Mouse (Mus musculus): ENCODE measurements around the gene Arhgap27. TPM values are rescaled to one million over a fixed set of nuclear protein-coding genes. Genes with fewer than 3 reads are reported as not detected.

Gene Arhgap27
- total and polyA plus RNA-seq, 2 experiments from 2014 or later = 5.9 to 12.2 TPM

GRCm38 (mm10) chr11:103350711-103351315, 12.7 kb downstream of the Arhgap27 start:
- Histone ChIP-seq H3K4me2 (ENCODE audit: low read depth, low read length) (no peak overlapping the region), H3K27me3 (ENCODE audit: insufficient read depth, low read length) (no peaks in the 10 kb centered on the region), H3K4me3 (ENCODE audit: low read length) (no peak overlapping the region), H3K36me3 (ENCODE audit: insufficient read depth, low read length) (no peaks in the 10 kb centered on the region), H3K9me3 (ENCODE audit: low read length) (no peaks in the 10 kb centered on the region), H3K4me1 (ENCODE audit: insufficient read depth, low read length) (no peaks in the 10 kb centered on the region), H3K9ac (replicated peaks; ENCODE audit: low read length) (no peak overlapping the region), H3K27ac (no peak overlapping the region)
- no peak for DNase-seq (ENCODE audit: low spot score)
- no peak for ATAC-seq
- 92% methylated on average over 12 of the region's 12 CpGs for WGBS
- no peak for TF ChIP-seq CTCF (IDR thresholded peaks at IDR 0.05; ENCODE audit: low read depth)

GRCm38 (mm10) chr11:103349699-103350098, 13.8 kb downstream of the Arhgap27 start:
- Histone ChIP-seq H3K9ac (replicated peaks; ENCODE audit: low read length) (no peak overlapping the region), H3K27ac (no peak overlapping the region), H3K4me3 (ENCODE audit: low read length) (no peak overlapping the region), H3K36me3 (ENCODE audit: insufficient read depth, low read length) (no peaks in the 10 kb centered on the region), H3K4me2 (ENCODE audit: low read depth, low read length) (no peak overlapping the region), H3K27me3 (ENCODE audit: insufficient read depth, low read length) (no peaks in the 10 kb centered on the region), H3K4me1 (ENCODE audit: insufficient read depth, low read length) (no peaks in the 10 kb centered on the region), H3K9me3 (ENCODE audit: low read length) (no peaks in the 10 kb centered on the region)
- DNase-seq (ENCODE audit: low spot score) = no peak
- peak; percentile 34; the same call in 1 of the 2 replicates for TF ChIP-seq CTCF (IDR thresholded peaks at IDR 0.05; ENCODE audit: low read depth)
- no peak for ATAC-seq
- 84% methylated on average over 2 of the region's 2 CpGs for WGBS

DNA sequence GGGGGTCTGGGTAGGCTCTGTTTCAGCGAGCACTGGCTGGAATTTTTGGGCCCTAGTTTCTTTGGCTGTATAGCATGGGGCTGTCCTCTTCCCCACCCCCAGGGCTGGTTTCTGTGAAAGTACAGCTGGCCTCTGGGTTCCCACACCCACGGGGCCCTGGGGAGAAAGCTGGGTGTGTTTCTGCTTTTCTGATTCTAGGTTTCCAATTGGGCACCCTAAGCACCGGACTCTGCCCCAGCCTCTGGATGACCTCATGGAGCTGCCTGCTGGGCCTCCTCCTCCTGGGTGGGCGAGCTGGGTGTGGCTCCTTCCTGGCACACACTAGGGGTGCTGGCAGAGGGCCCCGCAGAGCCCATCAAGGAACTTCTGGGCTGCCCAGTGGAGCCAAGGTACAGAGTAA, 16.8 kb downstream of the Arhgap27 start:
- no peak overlapping the region for H3K4me2 ChIP-seq (ENCODE audit: low read depth, low read length)
- no peaks in the 10 kb centered on the region for H3K9me3 ChIP-seq (ENCODE audit: low read length)
- WGBS = 63% methylated on average over 5 of the region's 5 CpGs
- TF ChIP-seq CTCF (IDR thresholded peaks at IDR 0.05; ENCODE audit: low read depth) = no peak
- DNase-seq (ENCODE audit: low spot score) = no peak
- H3K36me3 ChIP-seq (ENCODE audit: insufficient read depth, low read length) = no peaks in the 10 kb centered on the region
- H3K4me3 ChIP-seq (ENCODE audit: low read length) = no peak overlapping the region
- no peaks in the 10 kb centered on the region for H3K27me3 ChIP-seq (ENCODE audit: insufficient read depth, low read length)
- H3K4me1 ChIP-seq (ENCODE audit: insufficient read depth, low read length) = no peaks in the 10 kb centered on the region
- no peak overlapping the region for H3K27ac ChIP-seq
- H3K9ac ChIP-seq (replicated peaks; ENCODE audit: low read length) = no peak overlapping the region
- no peak for ATAC-seq

- Histone ChIP-seq H3K27me3 (ENCODE audit: insufficient read depth, low read length) (no peaks in the 10 kb centered on the region), H3K4me2 (ENCODE audit: low read depth, low read length) (no peak overlapping the region), H3K27ac (no peak overlapping the region), H3K4me1 (ENCODE audit: insufficient read depth, low read length) (no peaks in the 10 kb centered on the region), H3K36me3 (ENCODE audit: insufficient read depth, low read length) (no peaks in the 10 kb centered on the region), H3K4me3 (ENCODE audit: low read length) (no peak overlapping the region), H3K9me3 (ENCODE audit: low read length) (no peaks in the 10 kb centered on the region), H3K9ac (replicated peaks; ENCODE audit: low read length) (no peak overlapping the region)
- no peak for DNase-seq (ENCODE audit: low spot score)
- TF ChIP-seq CTCF (IDR thresholded peaks at IDR 0.05; ENCODE audit: low read depth) = no peak
- WGBS = 74% methylated on average over 7 of the region's 7 CpGs
- ATAC-seq = no peak
Measured at GRCm38 (mm10) chr11:103346236-103346635, 17.3 kb downstream of the Arhgap27 start.

- Histone ChIP-seq H3K27me3 (ENCODE audit: insufficient read depth, low read length) (no peaks in the 10 kb centered on the region), H3K9me3 (ENCODE audit: low read length) (no peaks in the 10 kb centered on the region), H3K36me3 (ENCODE audit: insufficient read depth, low read length) (no peaks in the 10 kb centered on the region), H3K4me1 (ENCODE audit: insufficient read depth, low read length) (no peaks in the 10 kb centered on the region), H3K27ac (no peak overlapping the region), H3K9ac (replicated peaks; ENCODE audit: low read length) (no peak overlapping the region), H3K4me2 (ENCODE audit: low read depth, low read length) (no peak overlapping the region), H3K4me3 (ENCODE audit: low read length) (no peak overlapping the region)
- no peak for TF ChIP-seq CTCF (IDR thresholded peaks at IDR 0.05; ENCODE audit: low read depth)
- WGBS = 91% methylated on average over 7 of the region's 7 CpGs
- no peak for DNase-seq (ENCODE audit: low spot score)
- no peak for ATAC-seq
Measured at GRCm38 (mm10) chr11:103345408-103346091, 17.9 kb downstream of the Arhgap27 start.

- Histone ChIP-seq H3K4me2 (ENCODE audit: low read depth, low read length) (no peak overlapping the region), H3K4me3 (ENCODE audit: low read length) (no peak overlapping the region), H3K4me1 (ENCODE audit: insufficient read depth, low read length) (no peaks in the 10 kb centered on the region), H3K9ac (replicated peaks; ENCODE audit: low read length) (no peak overlapping the region), H3K27ac (no peak overlapping the region), H3K9me3 (ENCODE audit: low read length) (no peaks in the 10 kb centered on the region), H3K27me3 (ENCODE audit: insufficient read depth, low read length) (no peaks in the 10 kb centered on the region), H3K36me3 (ENCODE audit: insufficient read depth, low read length) (no peaks in the 10 kb centered on the region)
- DNase-seq (ENCODE audit: low spot score) (no peak), ATAC-seq (0 out of 2 replicates have a peak, but pooled peaks have one; percentile 13)
- 77% methylated on average over 19 of the region's 19 CpGs for WGBS
- TF ChIP-seq CTCF (IDR thresholded peaks at IDR 0.05; ENCODE audit: low read depth) = no peak
Measured at GRCm38 (mm10) chr11:103344494-103345332, 18.8 kb downstream of the Arhgap27 start.

Measured in hindbrain, postnatal 0 days (tissue).